Mouse (Mus musculus): ENCODE data around the gene Stk31. TPM values are rescaled to one million over a fixed set of nuclear protein-coding genes. Genes with fewer than 3 reads are reported as not detected.
A peak's percentile ranks its signal among the peaks of the same experiment; 100 is the strongest.

Gene Stk31
- polyA plus RNA-seq (2012; rRNA removed): not detected in 2 replicates

GRCm38 (mm10) chr6:49395316-49395715, at the start of gene Stk31:
TSS of gene Stk31 (plus strand) at chr6:49395604.
- TF ChIP-seq CTCF (IDR thresholded peaks at IDR 0.05; ENCODE audit: extremely low read depth, insufficient read length, insufficient replicate concordance, low read depth, low read length) (no peak), POLR2A (IDR thresholded peaks at IDR 0.05; ENCODE audit: low read depth, low read length) (no peak)
- Histone ChIP-seq H3K4me3 (ENCODE audit: low read depth, low read length) (no peak within 1 kb of the TSS), H3K27me3 (ENCODE audit: control insufficient read depth, insufficient read depth, low read length) (no peaks in the 10 kb centered on the region; the same call in 1 of the 2 replicates), H3K4me1 (ENCODE audit: control insufficient read depth, insufficient read depth, insufficient read length, low read length) (no peaks in the 10 kb centered on the region), H3K27ac (ENCODE audit: insufficient read depth, low read depth, low read length) (no peak within 1 kb of the TSS), H3K36me3 (ENCODE audit: control insufficient read depth, insufficient read depth, low read length) (no peaks in the 10 kb centered on the region)
- 92% methylated on average over 34 of the region's 34 CpGs for WGBS

GRCm38 (mm10) chr6:49349826-49350225, 45.6 kb upstream of the Stk31 start:
- Histone ChIP-seq H3K27ac (ENCODE audit: insufficient read depth, low read depth, low read length) (no peak overlapping the region), H3K4me1 (ENCODE audit: control insufficient read depth, insufficient read depth, insufficient read length, low read length) (no peaks in the 10 kb centered on the region; the same call in 1 of the 2 replicates), H3K4me3 (ENCODE audit: low read depth, low read length) (no peak overlapping the region), H3K36me3 (ENCODE audit: control insufficient read depth, insufficient read depth, low read length) (no peaks in the 10 kb centered on the region), H3K27me3 (ENCODE audit: control insufficient read depth, insufficient read depth, low read length) (no peaks in the 10 kb centered on the region)
- TF ChIP-seq CTCF (IDR thresholded peaks at IDR 0.05; ENCODE audit: extremely low read depth, insufficient read length, insufficient replicate concordance, low read depth, low read length) (no peak), POLR2A (IDR thresholded peaks at IDR 0.05; ENCODE audit: low read depth, low read length) (no peak)
- 30% methylated on average over 7 of the region's 7 CpGs for WGBS

GRCm38 (mm10) chr6:49354613-49355012, 40.8 kb upstream of the Stk31 start:
- no peaks in the 10 kb centered on the region; the same call in 1 of the 2 replicates for H3K4me1 ChIP-seq (ENCODE audit: control insufficient read depth, insufficient read depth, insufficient read length, low read length)
- no peaks in the 10 kb centered on the region for H3K36me3 ChIP-seq (ENCODE audit: control insufficient read depth, insufficient read depth, low read length)
- WGBS: 68% methylated on average over 3 of the region's 3 CpGs
- no peak for TF ChIP-seq CTCF (IDR thresholded peaks at IDR 0.05; ENCODE audit: extremely low read depth, insufficient read length, insufficient replicate concordance, low read depth, low read length)
- TF ChIP-seq POLR2A (IDR thresholded peaks at IDR 0.05; ENCODE audit: low read depth, low read length): no peak
- no peak overlapping the region for H3K27ac ChIP-seq (ENCODE audit: insufficient read depth, low read depth, low read length)
- no peaks in the 10 kb centered on the region for H3K27me3 ChIP-seq (ENCODE audit: control insufficient read depth, insufficient read depth, low read length)
- no peak overlapping the region for H3K4me3 ChIP-seq (ENCODE audit: low read depth, low read length)

- 76% methylated on average over 4 of the region's 4 CpGs for WGBS
- Histone ChIP-seq H3K36me3 (ENCODE audit: control insufficient read depth, insufficient read depth, low read length) (no peaks in the 10 kb centered on the region), H3K4me3 (ENCODE audit: low read depth, low read length) (no peak overlapping the region), H3K27ac (ENCODE audit: insufficient read depth, low read depth, low read length) (no peak overlapping the region), H3K4me1 (ENCODE audit: control insufficient read depth, insufficient read depth, insufficient read length, low read length) (no peaks in the 10 kb centered on the region; the same call in 1 of the 2 replicates), H3K27me3 (ENCODE audit: control insufficient read depth, insufficient read depth, low read length) (no peaks in the 10 kb centered on the region)
- TF ChIP-seq CTCF (IDR thresholded peaks at IDR 0.05; ENCODE audit: extremely low read depth, insufficient read length, insufficient replicate concordance, low read depth, low read length): 0 out of 2 replicates have a peak, but pooled peaks have one; percentile 15
- no peak for TF ChIP-seq POLR2A (IDR thresholded peaks at IDR 0.05; ENCODE audit: low read depth, low read length)
Measured at GRCm38 (mm10) chr6:49355171-49355570, 40.2 kb upstream of the Stk31 start.

- Histone ChIP-seq H3K27ac (ENCODE audit: insufficient read depth, low read depth, low read length) (no peak overlapping the region), H3K27me3 (ENCODE audit: control insufficient read depth, insufficient read depth, low read length) (no peaks in the 10 kb centered on the region), H3K4me3 (ENCODE audit: low read depth, low read length) (no peak overlapping the region), H3K36me3 (ENCODE audit: control insufficient read depth, insufficient read depth, low read length) (no peaks in the 10 kb centered on the region), H3K4me1 (ENCODE audit: control insufficient read depth, insufficient read depth, insufficient read length, low read length) (no peaks in the 10 kb centered on the region)
- TF ChIP-seq POLR2A (IDR thresholded peaks at IDR 0.05; ENCODE audit: low read depth, low read length) (no peak), CTCF (IDR thresholded peaks at IDR 0.05; ENCODE audit: extremely low read depth, insufficient read length, insufficient replicate concordance, low read depth, low read length) (no peak)
Measured at GRCm38 (mm10) chr6:49360420-49360819, 35.0 kb upstream of the Stk31 start.

- H3K36me3 ChIP-seq (ENCODE audit: control insufficient read depth, insufficient read depth, low read length): no peaks in the 10 kb centered on the region
- TF ChIP-seq POLR2A (IDR thresholded peaks at IDR 0.05; ENCODE audit: low read depth, low read length) (peak; percentile 57; the same call in 1 of the 2 replicates), CTCF (IDR thresholded peaks at IDR 0.05; ENCODE audit: extremely low read depth, insufficient read length, insufficient replicate concordance, low read depth, low read length) (peak; percentile 27; the same call in 1 of the 2 replicates)
- H3K4me1 ChIP-seq (ENCODE audit: control insufficient read depth, insufficient read depth, insufficient read length, low read length): peaks cover 8% of the 10 kb centered on the region; the same call in 1 of the 2 replicates
- peak within 1 kb of the TSS; percentile 66 for H3K4me3 ChIP-seq (ENCODE audit: low read depth, low read length)
- H3K27ac ChIP-seq (ENCODE audit: insufficient read depth, low read depth, low read length): peak within 1 kb of the TSS; percentile 38
- 4% methylated on average over 44 of the region's 49 CpGs for WGBS
- H3K27me3 ChIP-seq (ENCODE audit: control insufficient read depth, insufficient read depth, low read length): no peaks in the 10 kb centered on the region
Measured at GRCm38 (mm10) chr6:49367159-49368054, 28.0 kb upstream of the Stk31 start, which contains the start of gene Fam221a. TSS of gene Fam221a (plus strand) at chr6:49367739.

GRCm38 (mm10) chr6:49368212-49368611, 27.2 kb upstream of the Stk31 start:
- Histone ChIP-seq H3K27ac (ENCODE audit: insufficient read depth, low read depth, low read length) (no peak overlapping the region), H3K4me3 (ENCODE audit: low read depth, low read length) (peak overlapping the region; percentile 66; the same call in 1 of the 2 replicates), H3K27me3 (ENCODE audit: control insufficient read depth, insufficient read depth, low read length) (no peaks in the 10 kb centered on the region), H3K36me3 (ENCODE audit: control insufficient read depth, insufficient read depth, low read length) (no peaks in the 10 kb centered on the region), H3K4me1 (ENCODE audit: control insufficient read depth, insufficient read depth, insufficient read length, low read length) (peaks cover 8% of the 10 kb centered on the region; the same call in 1 of the 2 replicates)
- 52% methylated on average over 3 of the region's 3 CpGs for WGBS
- TF ChIP-seq POLR2A (IDR thresholded peaks at IDR 0.05; ENCODE audit: low read depth, low read length) (no peak), CTCF (IDR thresholded peaks at IDR 0.05; ENCODE audit: extremely low read depth, insufficient read length, insufficient replicate concordance, low read depth, low read length) (no peak)

Measured in small intestine, adult 2 months (tissue).